Mouse (Mus musculus) forebrain, embryonic 16.5 days (tissue): ENCODE data around the gene Gm20388. TPM values are rescaled to one million over a fixed set of nuclear protein-coding genes. Genes with fewer than 3 reads are reported as not detected.
A peak's percentile ranks its signal among the peaks of the same experiment; 100 is the strongest.

Experiments
- ATAC-seq: fragments of 200-750 bp; cut with Nextera tagmentation; 2 replicates; pipeline ENCODE4 v1.8.0; 2017; ENCODE audit warnings: mild to moderate bottlenecking, moderate library complexity
- H3K27ac ChIP-seq: fragments of 300-500 bp; sonication (generic); 2 replicates; pipeline ENCODE4 v1.5.1; 2014; ENCODE audit warnings: low read length, control low read depth
- H3K27me3 ChIP-seq: fragments of 300-500 bp; sonication (generic); replicated peaks from 2 replicates; pipeline ENCODE4 v1.6.1; 2014; ENCODE audit warnings: low read length; ENCODE audit not compliant: control insufficient read depth, insufficient read depth
- H3K36me3 ChIP-seq: fragments of 300-500 bp; sonication (generic); 2 replicates; pipeline ENCODE4 v1.6.1; 2014; ENCODE audit not compliant: control insufficient read depth, insufficient read depth
- H3K4me1 ChIP-seq: fragments of 300-500 bp; sonication (generic); replicated peaks from 2 replicates; pipeline ENCODE4 v1.6.1; 2014; ENCODE audit warnings: low read length; ENCODE audit not compliant: control insufficient read depth, insufficient read depth
- H3K4me2 ChIP-seq: fragments of 300-500 bp; sonication (generic); 2 replicates; pipeline ENCODE4 v1.6.1; 2014; ENCODE audit warnings: mild to moderate bottlenecking, low read length, control low read depth
- H3K4me3 ChIP-seq: fragments of 300-500 bp; sonication (generic); replicated peaks from 2 replicates; pipeline ENCODE4 v1.5.1; 2014; ENCODE audit warnings: mild to moderate bottlenecking, low read length, control low read depth
- H3K9ac ChIP-seq: fragments of 300-500 bp; sonication (generic); replicated peaks from 2 replicates; pipeline ENCODE4 v1.6.1; 2014; ENCODE audit warnings: low read depth, low read length, control low read depth
- H3K9me3 ChIP-seq: fragments of 300-500 bp; sonication (generic); 2 replicates; pipeline ENCODE4 v1.6.1; 2016; ENCODE audit warnings: low read length; ENCODE audit not compliant: control insufficient read depth
- WGBS: fragments of 180-500 bp; shearing (Covaris S2); extraction: QIAGEN DNeasy Blood & Tissue Kit; methylation state at CpG from one replicate; pipeline ENCODE4 v1.1.7; 2014; 5-methylcytosine and 5-hydroxymethylcytosine counted together
- polyA plus RNA-seq: library from polyadenylated mRNA; unstranded; fragments of >200 nt; fragmentation: Nextera tagmentation; extraction: Ambion mirVana; gene quantifications from 2 replicates; pipeline ENCODE4 v1.2.1, GENCODE M21; 2015

Gm20388 gene
- polyA plus RNA-seq, 1 experiment from 2014 or later: 4.7 TPM

DNA sequence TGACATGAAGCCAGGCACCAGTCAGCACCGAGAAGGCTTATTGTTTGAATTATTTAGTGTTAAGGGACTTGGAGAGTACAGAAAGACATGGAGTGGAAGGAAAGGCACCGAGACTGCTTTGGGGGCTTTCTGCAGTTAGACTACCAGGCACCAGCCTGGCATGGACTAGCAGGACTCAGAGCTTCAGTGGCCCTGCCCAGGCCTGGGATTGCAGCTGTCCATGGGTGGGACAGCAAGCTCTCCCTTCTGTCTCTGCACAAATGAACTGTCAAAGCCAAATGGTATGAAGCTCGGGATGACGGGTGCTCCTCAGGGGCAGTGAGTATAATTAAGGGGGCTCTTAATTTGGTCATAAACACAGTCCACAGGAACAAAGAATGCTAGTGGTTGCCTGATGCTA lies 3153.4 kb downstream of the Gm20388 start:
- H3K4me1 ChIP-seq: peaks cover 22% of the 10 kb centered on the region
- H3K27ac ChIP-seq: no peak overlapping the region
- H3K9ac ChIP-seq: no peak overlapping the region
- no peaks in the 10 kb centered on the region for H3K27me3 ChIP-seq
- ATAC-seq: no peak
- H3K9me3 ChIP-seq: no peaks in the 10 kb centered on the region
- H3K4me2 ChIP-seq: peak overlapping the region; percentile 78; the same call in 1 of the 2 replicates
- no peaks in the 10 kb centered on the region for H3K36me3 ChIP-seq
- 77% methylated on average over 4 of the region's 4 CpGs for WGBS
- no peak overlapping the region for H3K4me3 ChIP-seq

DNA sequence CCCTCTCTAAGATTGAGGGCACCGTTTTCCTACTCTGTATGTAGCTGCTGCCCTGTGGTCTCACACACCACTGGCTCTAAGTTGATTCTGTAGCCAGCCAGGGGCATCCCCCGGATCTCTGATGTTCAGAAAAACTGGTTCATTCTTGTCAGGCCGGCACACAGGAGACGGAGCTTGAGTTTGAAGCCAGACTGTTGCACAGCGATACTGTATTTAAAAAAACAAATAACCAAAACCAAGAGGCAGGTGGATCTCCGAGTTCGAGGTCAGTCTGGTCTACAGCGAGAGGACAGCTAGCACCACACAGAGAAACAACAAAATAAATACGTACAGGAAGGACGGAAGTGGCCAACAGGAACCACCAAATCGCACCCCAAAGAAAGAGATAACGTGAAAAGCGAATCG lies 3154.2 kb downstream of the Gm20388 start:
- Histone ChIP-seq H3K9ac (peak overlapping the region; percentile 84), H3K4me2 (peak overlapping the region; percentile 78), H3K4me3 (peak overlapping the region; percentile 81), H3K27ac (peak overlapping the region; percentile 85), H3K4me1 (peaks cover 22% of the 10 kb centered on the region), H3K36me3 (no peaks in the 10 kb centered on the region), H3K9me3 (no peaks in the 10 kb centered on the region), H3K27me3 (no peaks in the 10 kb centered on the region)
- peak; percentile 31 for ATAC-seq
- under 1% methylated on average over 14 of the region's 14 CpGs for WGBS

DNA sequence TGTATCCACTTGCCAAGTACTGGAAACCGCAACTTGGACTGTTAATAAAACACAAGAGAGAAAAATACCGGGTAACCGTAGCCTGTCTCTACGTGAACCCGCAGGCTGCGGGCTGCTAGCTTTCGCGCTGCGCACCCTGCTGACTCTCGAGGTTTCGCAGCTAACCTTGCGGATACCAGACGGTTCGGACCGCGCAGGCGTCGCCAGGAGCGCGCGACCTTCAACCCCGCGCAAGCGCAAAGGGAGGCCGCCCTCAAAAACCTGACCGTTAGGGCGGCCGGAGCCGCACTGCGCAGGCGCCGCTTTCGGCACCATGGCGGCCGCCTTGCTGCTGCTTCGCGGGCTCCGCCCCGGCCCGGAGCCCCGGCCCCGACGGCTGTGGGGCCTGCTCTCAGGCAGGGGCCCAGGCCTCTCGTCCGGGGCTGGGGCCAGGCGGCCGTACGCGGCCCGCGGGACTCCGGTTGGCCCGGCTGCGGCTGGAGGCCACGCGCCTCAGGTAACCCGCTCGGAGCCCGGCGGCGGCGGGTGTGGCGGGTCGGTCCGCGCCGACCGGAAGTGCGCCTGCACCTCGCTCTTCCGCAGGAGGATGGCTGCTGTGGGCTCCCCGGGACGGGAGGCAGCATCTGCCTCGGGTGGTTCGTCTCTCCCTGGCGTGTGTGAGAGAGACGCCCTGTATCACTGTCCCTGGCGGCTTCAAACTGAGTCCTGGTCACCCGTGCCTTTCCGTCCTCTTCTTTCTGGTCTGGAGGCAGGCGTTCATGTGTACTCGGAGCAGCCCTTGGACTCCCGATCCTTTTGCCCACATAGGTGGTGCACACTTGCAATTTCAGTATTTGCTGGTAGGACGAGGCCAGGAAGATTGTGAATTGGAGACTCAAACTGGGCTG lies 3154.8 kb downstream of the Gm20388 start:
- Histone ChIP-seq H3K9ac (peak overlapping the region; percentile 84), H3K27ac (peak overlapping the region; percentile 85), H3K27me3 (no peaks in the 10 kb centered on the region), H3K4me1 (peaks cover 22% of the 10 kb centered on the region), H3K4me2 (peak overlapping the region; percentile 80), H3K36me3 (no peaks in the 10 kb centered on the region), H3K4me3 (peak overlapping the region; percentile 81), H3K9me3 (no peaks in the 10 kb centered on the region)
- ATAC-seq: peak; percentile 96
- under 1% methylated on average over 79 of the region's 84 CpGs for WGBS

DNA sequence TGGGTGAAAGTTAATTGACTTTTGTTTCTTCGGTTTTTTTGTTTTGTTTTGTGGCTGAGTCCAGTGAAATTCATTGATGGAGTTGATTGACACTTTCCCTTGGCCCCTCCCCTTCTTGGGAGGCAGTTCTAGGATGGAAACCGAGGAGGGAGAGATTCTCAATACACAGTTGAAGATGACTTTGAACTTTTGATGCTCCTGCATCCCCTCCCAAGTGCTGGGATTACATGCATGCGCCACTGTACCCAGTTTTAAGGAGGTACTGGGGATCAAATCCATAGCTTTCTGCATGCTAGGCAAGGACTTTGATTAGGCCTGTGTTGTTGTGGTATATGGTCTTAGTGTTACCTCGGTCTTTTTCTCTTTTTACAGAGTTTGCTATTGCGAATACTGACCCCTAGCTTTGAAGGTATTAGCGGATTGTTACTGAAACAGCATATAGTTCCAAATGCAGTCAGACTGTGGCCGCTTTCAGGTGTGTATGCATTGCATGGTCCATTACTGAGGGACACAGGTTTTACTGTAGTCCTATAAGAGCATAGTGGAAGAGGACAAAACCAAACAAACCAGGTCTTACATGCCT lies 3155.6 kb downstream of the Gm20388 start:
- peak overlapping the region; percentile 81 for H3K4me3 ChIP-seq
- no peak for ATAC-seq
- peak overlapping the region; percentile 80 for H3K4me2 ChIP-seq
- no peaks in the 10 kb centered on the region; the same call in 1 of the 2 replicates for H3K36me3 ChIP-seq
- H3K27me3 ChIP-seq: no peaks in the 10 kb centered on the region
- H3K27ac ChIP-seq: peak overlapping the region; percentile 85
- H3K9me3 ChIP-seq: no peaks in the 10 kb centered on the region
- WGBS: 39% methylated on average over 7 of the region's 7 CpGs
- H3K9ac ChIP-seq: peak overlapping the region; percentile 84
- peaks cover 22% of the 10 kb centered on the region for H3K4me1 ChIP-seq

DNA sequence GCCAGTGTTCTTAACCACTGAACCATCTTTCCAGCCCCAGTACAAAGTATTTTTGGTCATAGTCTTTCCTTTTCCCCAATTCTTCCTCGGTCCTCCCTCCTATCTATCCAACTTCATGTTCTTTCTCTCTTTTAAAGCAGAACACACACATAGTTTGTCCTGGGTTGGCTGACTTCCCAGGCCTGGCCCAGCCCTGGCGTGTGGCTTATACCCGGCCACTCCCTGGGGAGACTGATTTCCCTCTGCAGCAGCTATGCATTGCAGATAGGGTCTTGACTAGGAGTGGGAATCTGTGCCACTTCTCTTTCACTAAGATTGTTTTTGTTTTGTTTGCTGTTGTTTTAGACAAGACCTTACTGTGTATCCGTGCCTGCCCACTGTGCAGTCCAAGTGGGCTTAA lies 3160.5 kb downstream of the Gm20388 start:
- Histone ChIP-seq H3K4me1 (peaks cover 10% of the 10 kb centered on the region), H3K4me2 (no peak overlapping the region), H3K4me3 (no peak overlapping the region), H3K36me3 (peaks cover 12% of the 10 kb centered on the region), H3K9ac (no peak overlapping the region), H3K27ac (no peak overlapping the region), H3K9me3 (no peaks in the 10 kb centered on the region), H3K27me3 (no peaks in the 10 kb centered on the region)
- no peak for ATAC-seq
- WGBS: 77% methylated on average over 4 of the region's 4 CpGs

DNA sequence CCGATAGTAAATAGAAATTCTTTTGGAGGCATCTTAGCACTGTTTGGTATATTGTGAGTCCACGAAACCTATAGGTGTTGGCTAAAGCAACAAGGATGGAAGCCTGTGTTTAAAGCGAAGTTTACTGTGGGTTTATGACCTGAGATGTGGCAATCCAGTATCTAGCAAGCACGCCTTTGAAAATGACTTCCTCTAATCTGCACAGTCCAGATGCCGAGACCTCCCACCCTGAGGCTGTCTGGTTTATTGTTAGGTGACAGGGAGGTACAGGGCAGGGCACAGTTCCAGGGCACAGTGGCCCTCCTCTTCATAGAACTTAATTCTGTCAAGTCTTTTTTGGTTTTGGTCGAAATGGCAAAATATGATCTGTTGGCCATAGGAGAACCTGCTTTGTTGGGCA lies 3166.6 kb downstream of the Gm20388 start:
- 93% methylated on average over 6 of the region's 6 CpGs for WGBS
- no peak for ATAC-seq

DNA sequence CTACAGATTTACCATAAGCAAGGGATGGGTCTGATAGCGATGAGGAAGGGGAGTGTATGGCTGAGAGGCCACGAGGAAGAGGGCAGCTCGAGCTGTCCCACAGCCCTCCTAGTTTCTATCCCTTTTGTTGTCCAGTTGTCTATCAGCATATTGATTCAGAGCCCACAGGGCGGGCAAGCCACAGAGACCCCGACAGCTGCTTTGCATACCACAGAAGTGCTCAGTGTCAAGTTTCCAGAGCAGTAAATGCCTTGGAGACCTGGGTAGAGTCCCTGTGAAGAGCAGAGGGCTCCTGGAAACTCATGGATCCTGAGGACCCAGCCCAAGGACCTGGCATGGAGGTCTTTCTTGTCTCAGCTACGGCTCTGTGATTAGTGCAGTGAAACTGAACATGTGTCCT lies 3172.4 kb downstream of the Gm20388 start:
- Histone ChIP-seq H3K36me3 (peaks cover 15% of the 10 kb centered on the region), H3K9ac (no peak overlapping the region), H3K4me2 (no peak overlapping the region), H3K4me3 (no peak overlapping the region), H3K4me1 (no peaks in the 10 kb centered on the region), H3K9me3 (no peaks in the 10 kb centered on the region), H3K27me3 (no peaks in the 10 kb centered on the region), H3K27ac (no peak overlapping the region)
- WGBS: 86% methylated on average over 6 of the region's 6 CpGs
- ATAC-seq: no peak

More for the DNA sequence above, 3166.6 kb downstream of the Gm20388 start:
- no peaks in the 10 kb centered on the region for H3K9me3 ChIP-seq
- no peak overlapping the region for H3K9ac ChIP-seq
- H3K36me3 ChIP-seq: peaks cover 25% of the 10 kb centered on the region
- no peak overlapping the region for H3K27ac ChIP-seq
- H3K4me2 ChIP-seq: no peak overlapping the region
- no peak overlapping the region for H3K4me3 ChIP-seq
- no peaks in the 10 kb centered on the region for H3K4me1 ChIP-seq
- no peaks in the 10 kb centered on the region for H3K27me3 ChIP-seq

DNA sequence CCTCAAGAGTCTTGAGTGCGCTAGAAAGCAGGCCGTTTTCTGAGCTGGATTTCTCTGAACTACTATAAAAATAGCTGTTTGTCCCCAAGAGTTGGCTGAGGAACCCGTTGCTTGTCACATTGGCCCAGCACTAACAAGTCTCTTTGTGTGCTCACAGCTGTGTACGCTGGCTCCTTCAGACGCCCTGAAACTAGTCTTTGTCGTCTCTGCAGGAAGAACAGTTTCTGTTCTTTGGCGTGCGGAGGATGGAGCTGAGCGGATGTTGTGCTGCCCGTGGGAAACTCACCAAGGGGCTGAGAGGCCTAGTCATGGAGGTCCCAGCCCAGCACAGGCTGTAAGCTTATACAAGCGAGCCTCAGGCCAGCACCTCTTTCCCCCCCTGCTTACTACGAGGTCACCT lies 3173.0 kb downstream of the Gm20388 start:
- 82% methylated on average over 12 of the region's 12 CpGs for WGBS
- Histone ChIP-seq H3K27ac (no peak overlapping the region), H3K4me1 (no peaks in the 10 kb centered on the region), H3K4me3 (no peak overlapping the region), H3K36me3 (peaks cover 15% of the 10 kb centered on the region), H3K27me3 (no peaks in the 10 kb centered on the region), H3K9ac (no peak overlapping the region), H3K4me2 (no peak overlapping the region), H3K9me3 (no peaks in the 10 kb centered on the region)
- ATAC-seq: no peak

DNA sequence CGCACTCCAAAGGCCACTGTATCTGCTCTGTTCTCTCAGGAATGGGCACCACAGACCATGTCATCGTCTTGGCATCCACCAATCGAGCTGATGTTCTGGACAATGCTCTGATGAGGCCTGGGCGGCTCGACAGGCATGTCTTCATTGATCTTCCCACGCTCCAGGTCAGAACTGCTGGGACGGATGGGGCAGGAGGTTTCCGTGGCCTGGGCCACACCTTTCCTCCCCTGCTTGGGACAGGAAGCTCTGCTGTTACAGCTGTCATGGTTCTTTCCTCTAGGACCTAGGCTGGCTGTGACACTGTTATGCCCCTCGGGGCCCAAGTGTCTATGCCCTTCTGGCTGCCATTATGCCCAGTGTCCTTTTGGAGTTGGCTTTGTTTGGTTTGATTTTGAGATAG lies 3176.6 kb downstream of the Gm20388 start:
- Histone ChIP-seq H3K4me2 (no peak overlapping the region), H3K36me3 (peaks cover 33% of the 10 kb centered on the region), H3K9ac (no peak overlapping the region), H3K4me3 (no peak overlapping the region), H3K27me3 (no peaks in the 10 kb centered on the region), H3K4me1 (no peaks in the 10 kb centered on the region), H3K9me3 (no peaks in the 10 kb centered on the region), H3K27ac (no peak overlapping the region)
- WGBS: 93% methylated on average over 9 of the region's 9 CpGs
- no peak for ATAC-seq
